Mouse (Mus musculus) forebrain, embryonic 15.5 days (tissue): ENCODE measurements around the gene Zfp281. TPM values are rescaled to one million over a fixed set of nuclear protein-coding genes. Genes with fewer than 3 reads are reported as not detected.

ENCODE experiments used
- ATAC-seq: fragments of 200-750 bp; cut with Nextera tagmentation; replicated peaks from 2 replicates; pipeline ENCODE4 v1.8.0; 2017; ENCODE audit warnings: mild to moderate bottlenecking, moderate TSS enrichment, moderate library complexity
- H3K27ac ChIP-seq: fragments of 300-500 bp; sonication (generic); replicated peaks from 2 replicates; pipeline ENCODE4 v1.5.1; 2015; ENCODE audit warnings: mild to moderate bottlenecking, inconsistent platforms
- H3K27me3 ChIP-seq: fragments of 300-500 bp; sonication (generic); 2 replicates; pipeline ENCODE4 v1.6.1; 2015; ENCODE audit warnings: inconsistent platforms
- H3K36me3 ChIP-seq: fragments of 300-500 bp; sonication (generic); 2 replicates; pipeline ENCODE4 v1.6.1; 2015; ENCODE audit warnings: mild to moderate bottlenecking, inconsistent platforms
- H3K4me1 ChIP-seq: fragments of 300-500 bp; sonication (generic); 2 replicates; pipeline ENCODE4 v1.6.1; 2015; ENCODE audit warnings: inconsistent platforms
- H3K4me2 ChIP-seq: fragments of 300-500 bp; sonication (generic); replicated peaks from 2 replicates; pipeline ENCODE4 v1.6.1; 2015; ENCODE audit warnings: mild to moderate bottlenecking, inconsistent platforms
- H3K4me3 ChIP-seq: fragments of 300-500 bp; sonication (generic); 2 replicates; pipeline ENCODE4 v1.5.1; 2015; ENCODE audit warnings: mild to moderate bottlenecking, inconsistent platforms
- H3K9ac ChIP-seq: fragments of 300-500 bp; sonication (generic); replicated peaks from 2 replicates; pipeline ENCODE4 v1.6.1; 2015; ENCODE audit warnings: mild to moderate bottlenecking, inconsistent platforms
- H3K9me3 ChIP-seq: fragments of 300-500 bp; sonication (generic); 2 replicates; pipeline ENCODE4 v1.6.1; 2016; ENCODE audit warnings: inconsistent platforms
- WGBS: fragments of 180-500 bp; shearing (Covaris S2); methylation state at CpG from one replicate; pipeline ENCODE4 v1.1.7; 2015; ENCODE audit warnings: mixed read lengths; 5-methylcytosine and 5-hydroxymethylcytosine counted together
- polyA plus RNA-seq: library from polyadenylated mRNA; unstranded; fragments of >200 nt; fragmentation: Nextera tagmentation; extraction: Ambion mirVana; gene quantifications from 2 replicates; pipeline ENCODE4 v1.2.1, GENCODE M21; 2015

Zfp281 gene
- polyA plus RNA-seq, 1 experiment from 2014 or later: 29.2 TPM

DNA sequence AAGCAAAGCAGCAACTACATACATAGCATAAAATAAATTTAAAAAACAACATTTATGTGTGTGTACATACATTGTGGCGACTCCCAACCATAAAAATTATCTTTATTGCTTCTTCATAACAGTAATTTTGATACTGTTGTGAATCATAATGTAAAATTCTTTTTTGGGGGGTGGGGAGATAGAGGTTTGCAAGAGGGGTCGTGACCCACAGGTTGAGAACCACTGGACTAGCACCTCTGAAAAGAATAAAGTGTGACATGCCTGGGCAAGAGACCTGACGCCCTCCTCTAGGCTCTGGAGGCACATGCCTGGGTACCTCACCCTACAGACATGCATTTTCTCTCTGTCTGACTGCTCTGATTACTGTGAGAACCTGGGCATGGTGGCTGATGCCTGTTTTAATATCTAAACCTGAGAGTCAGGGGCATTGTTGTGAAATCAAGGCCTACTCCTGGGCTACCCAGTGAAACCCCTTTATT lies 53.2 kb downstream of the Zfp281 start:
- 0 out of 2 replicates have a peak, but pooled peaks cover 4% of the 10 kb centered on the region for H3K4me1 ChIP-seq
- 93% methylated on average over 3 of the region's 3 CpGs for WGBS
- no peaks in the 10 kb centered on the region for H3K9me3 ChIP-seq
- H3K36me3 ChIP-seq: no peaks in the 10 kb centered on the region
- H3K27ac ChIP-seq: no peak overlapping the region
- no peak for ATAC-seq
- H3K4me2 ChIP-seq: no peak overlapping the region
- no peak overlapping the region for H3K9ac ChIP-seq
- no peaks in the 10 kb centered on the region for H3K27me3 ChIP-seq
- H3K4me3 ChIP-seq: no peak overlapping the region

- 74% methylated on average over 4 of the region's 4 CpGs for WGBS
- H3K4me1 ChIP-seq: 0 out of 2 replicates have a peak, but pooled peaks cover 4% of the 10 kb centered on the region
- H3K9me3 ChIP-seq: no peaks in the 10 kb centered on the region
- H3K27ac ChIP-seq: no peak overlapping the region
- H3K36me3 ChIP-seq: no peaks in the 10 kb centered on the region
- H3K4me3 ChIP-seq: no peak overlapping the region
- ATAC-seq: no peak
- H3K9ac ChIP-seq: no peak overlapping the region
- H3K27me3 ChIP-seq: no peaks in the 10 kb centered on the region
- H3K4me2 ChIP-seq: no peak overlapping the region
Measured at GRCm38 (mm10) chr1:136678836-136679235, 54.1 kb downstream of the Zfp281 start.

Other genes starting within 250 kb of the Zfp281 start
- gene Ddx59, start 209.6 kb upstream of the Zfp281 start, polyA plus RNA-seq: 17.4 and 18.4 TPM in 2 replicates
- 2.3 and 2.6 TPM in 2 replicates for gene Kif14, start 158.6 kb upstream of the Zfp281 start, polyA plus RNA-seq